Mouse (Mus musculus) CH12.LX (cell line): ENCODE measurements at regions not wholly inside any gene's neighbourhood (a gene's known extent, or its start where the extent isn't known, plus 50 kb on each side); places are given as distances from the start of the nearest gene placed in this dataset.

Experiments used
- BHLHE40 ChIP-seq: IDR thresholded peaks from 2 replicates; pipeline ENCODE4 v1.6.1; 2011; ENCODE audit warnings: mild to moderate bottlenecking, low read depth, low read length, improper control_type of control experiment
- CTCF ChIP-seq, 2 experiments: IDR thresholded peaks in 1 of 2; conservative IDR thresholded peaks in 1 of 2; 2 replicates each; pipeline ENCODE4 v1.5.1; 2011 to 2012; ENCODE audit warnings: low read depth in 2 of 2, low read length in 2 of 2, improper control_type of control experiment in 1 of 2, inconsistent platforms in 1 of 2, mild to moderate bottlenecking in 1 of 2, moderate library complexity in 1 of 2
- HCFC1 ChIP-seq: IDR thresholded peaks from 2 replicates; pipeline ENCODE4 v1.6.1; 2012; ENCODE audit warnings: low read depth, mild to moderate bottlenecking, inconsistent platforms, low read length, improper control_type of control experiment
- POLR2A ChIP-seq: IDR thresholded peaks from 2 replicates; pipeline ENCODE4 v1.6.1; 2011; ENCODE audit warnings: low read depth, mild to moderate bottlenecking, improper control_type of control experiment, low read length
- RAD21 ChIP-seq: IDR thresholded peaks from 2 replicates; pipeline ENCODE4 v1.6.1; 2011; ENCODE audit warnings: low read depth, mild to moderate bottlenecking, low read length, improper control_type of control experiment, moderate library complexity
- ZC3H11A ChIP-seq: IDR thresholded peaks from 2 replicates; pipeline ENCODE4 v1.6.1; 2012; ENCODE audit warnings: low read depth, mild to moderate bottlenecking, inconsistent platforms, low read length, improper control_type of control experiment

GRCm38 (mm10) chr13:99744790-99745120 lies 156.1 kb downstream of the Cartpt start:
- TF ChIP-seq RAD21 = no peak
- TF ChIP-seq CTCF (conservative IDR thresholded peaks at IDR 0.05 in 1 of 2, IDR thresholded peaks at IDR 0.05 in 1 of 2; ENCODE audit: low read depth in 2 of 2, low read length in 2 of 2) = no peak
- no peak for TF ChIP-seq HCFC1
- no peak for TF ChIP-seq BHLHE40
- TF ChIP-seq ZC3H11A = no peak
- no peak for TF ChIP-seq POLR2A
